Mouse (Mus musculus) CH12.LX (cell line): ENCODE data around the gene Cenph. TPM values are rescaled to one million over a fixed set of nuclear protein-coding genes. Genes with fewer than 3 reads are reported as not detected.
"Not testable (repeated sequence)": the region's sequence is repeated elsewhere in the genome, so short reads cannot be mapped to it uniquely, and the experiment has no call there.

Experiments used
- DNase-seq: peaks from one replicate; pipeline ENCODE4 v3.0.0-alpha.2; 2013; ENCODE audit errors: extremely low read depth
- H3K27ac ChIP-seq: 2 replicates; pipeline ENCODE4 v1.5.1; 2012; ENCODE audit warnings: low read depth, mild to moderate bottlenecking, control low read depth, moderate library complexity; ENCODE audit not compliant: insufficient read depth
- H3K27me3 ChIP-seq: replicated peaks from 2 replicates; pipeline ENCODE3; 2012; ENCODE audit warnings: inconsistent platforms
- H3K36me3 ChIP-seq, 2 experiments: replicated peaks in 1 of 2; 2 replicates each; pipeline versions ENCODE3 to v1.6.1; 2012; ENCODE audit warnings: inconsistent platforms in 1 of 2, low read length in 1 of 2, mild to moderate bottlenecking in 1 of 2, mixed read lengths in 1 of 2, moderate library complexity in 1 of 2; ENCODE audit not compliant: control insufficient read depth in 1 of 2, insufficient read depth in 1 of 2
- H3K4me1 ChIP-seq, 2 experiments: 2 replicates each; pipeline ENCODE4 v1.6.1; 2012; ENCODE audit warnings: inconsistent platforms in 1 of 2, moderate library complexity in 1 of 2; ENCODE audit not compliant: insufficient read depth in 2 of 2, control insufficient read depth in 1 of 2
- H3K4me2 ChIP-seq: 2 replicates; pipeline ENCODE4 v1.6.1; 2012; ENCODE audit warnings: low read depth, mild to moderate bottlenecking, control low read depth; ENCODE audit not compliant: poor library complexity, insufficient read depth, severe bottlenecking
- H3K4me3 ChIP-seq, 3 experiments: fragments of 150-350 bp in 1 of 3; sonication (generic) in 1 of 3; replicated peaks in 1 of 3; 2 replicates each; pipeline versions ENCODE3 to v1.5.1; 2011 to 2012; ENCODE audit warnings: low read depth in 2 of 3, low read length in 2 of 3, mild to moderate bottlenecking in 2 of 3, moderate library complexity in 2 of 3, control low read depth in 1 of 3, improper control_type of control experiment in 1 of 3, inconsistent platforms in 1 of 3, mixed read lengths in 1 of 3; ENCODE audit not compliant: poor library complexity in 1 of 3
- H3K79me2 ChIP-seq: replicated peaks from 2 replicates; pipeline ENCODE4 v1.6.1; 2012; ENCODE audit warnings: mild to moderate bottlenecking, moderate library complexity; ENCODE audit not compliant: control insufficient read depth, poor library complexity, insufficient read depth, severe bottlenecking; ENCODE audit errors: extremely low read depth
- H3K9ac ChIP-seq: 2 replicates; pipeline ENCODE4 v1.6.1; 2012; ENCODE audit warnings: low read depth, mild to moderate bottlenecking, control low read depth, moderate library complexity; ENCODE audit not compliant: insufficient read depth
- H3K9me3 ChIP-seq: replicated peaks from 2 replicates; pipeline ENCODE3; 2012; ENCODE audit warnings: low read length, inconsistent platforms, mixed read lengths
- CHD1 ChIP-seq: IDR thresholded peaks from 2 replicates; pipeline ENCODE4 v1.6.1; 2012; ENCODE audit warnings: low read depth, low read length, improper control_type of control experiment, inconsistent platforms
- CHD2 ChIP-seq: IDR thresholded peaks from 2 replicates; pipeline ENCODE4 v1.6.1; 2011; ENCODE audit warnings: low read length, improper control_type of control experiment
- CTCF ChIP-seq, 2 experiments: IDR thresholded peaks in 1 of 2; conservative IDR thresholded peaks in 1 of 2; 2 replicates each; pipeline ENCODE4 v1.5.1; 2011 to 2012; ENCODE audit warnings: low read depth in 2 of 2, low read length in 2 of 2, improper control_type of control experiment in 1 of 2, inconsistent platforms in 1 of 2, mild to moderate bottlenecking in 1 of 2, moderate library complexity in 1 of 2
- E2F4 ChIP-seq: IDR thresholded peaks from 2 replicates; pipeline ENCODE4 v1.6.1; 2011; ENCODE audit warnings: low read depth, low read length, improper control_type of control experiment; ENCODE audit not compliant: insufficient replicate concordance
- ELF1 ChIP-seq: IDR thresholded peaks from 2 replicates; pipeline ENCODE4 v1.6.1; 2014; ENCODE audit warnings: low read depth, mild to moderate bottlenecking, inconsistent platforms, low read length, improper control_type of control experiment
- EP300 ChIP-seq: IDR thresholded peaks from 2 replicates; pipeline ENCODE4 v1.6.1; 2011; ENCODE audit warnings: low read length, improper control_type of control experiment
- GABPA ChIP-seq: IDR thresholded peaks from 2 replicates; pipeline ENCODE4 v1.6.1; 2012; ENCODE audit warnings: low read depth, low read length, improper control_type of control experiment, inconsistent platforms; ENCODE audit not compliant: insufficient replicate concordance
- HCFC1 ChIP-seq: IDR thresholded peaks from 2 replicates; pipeline ENCODE4 v1.6.1; 2012; ENCODE audit warnings: low read depth, mild to moderate bottlenecking, inconsistent platforms, low read length, improper control_type of control experiment
- IRF4 ChIP-seq: IDR thresholded peaks from 2 replicates; pipeline ENCODE4 v1.6.1; 2014; ENCODE audit warnings: low read depth, mild to moderate bottlenecking, inconsistent platforms, low read length, improper control_type of control experiment
- JUN ChIP-seq: IDR thresholded peaks from 2 replicates; pipeline ENCODE4 v1.6.1; 2011; ENCODE audit warnings: low read depth, mild to moderate bottlenecking, low read length, improper control_type of control experiment, moderate library complexity; ENCODE audit not compliant: insufficient read depth
- JUND ChIP-seq: conservative IDR thresholded peaks from 2 replicates; pipeline ENCODE4 v1.6.1; 2011; ENCODE audit warnings: low read depth, low read length, improper control_type of control experiment
- KAT2A ChIP-seq: IDR thresholded peaks from 2 replicates; pipeline ENCODE4 v1.6.1; 2012; ENCODE audit warnings: low read length, improper control_type of control experiment, inconsistent platforms; ENCODE audit not compliant: insufficient replicate concordance
- MAFK ChIP-seq: IDR thresholded peaks from 2 replicates; pipeline ENCODE4 v1.6.1; 2011; ENCODE audit warnings: low read length, improper control_type of control experiment; ENCODE audit not compliant: insufficient replicate concordance
- MAX ChIP-seq: IDR thresholded peaks from 2 replicates; pipeline ENCODE4 v1.6.1; 2011; ENCODE audit warnings: low read length, improper control_type of control experiment
- MEF2A ChIP-seq: IDR thresholded peaks from 2 replicates; pipeline ENCODE4 v1.6.1; 2014; ENCODE audit warnings: low read depth, mild to moderate bottlenecking, inconsistent platforms, low read length, improper control_type of control experiment, borderline replicate concordance
- MXI1 ChIP-seq: IDR thresholded peaks from 2 replicates; pipeline ENCODE4 v1.6.1; 2011; ENCODE audit warnings: mild to moderate bottlenecking, low read depth, low read length, improper control_type of control experiment
- MYC ChIP-seq: IDR thresholded peaks from 2 replicates; pipeline ENCODE4 v1.6.1; 2011; ENCODE audit warnings: low read depth, mild to moderate bottlenecking, improper control_type of control experiment, low read length
- POLR2A ChIP-seq: IDR thresholded peaks from 2 replicates; pipeline ENCODE4 v1.6.1; 2011; ENCODE audit warnings: low read depth, mild to moderate bottlenecking, improper control_type of control experiment, low read length
- RCOR1 ChIP-seq: conservative IDR thresholded peaks from 2 replicates; pipeline ENCODE4 v1.6.1; 2012; ENCODE audit warnings: low read depth, mild to moderate bottlenecking, inconsistent platforms, low read length, improper control_type of control experiment
- SIN3A ChIP-seq: IDR thresholded peaks from 2 replicates; pipeline ENCODE4 v1.6.1; 2012; ENCODE audit warnings: low read length, improper control_type of control experiment, inconsistent platforms
- TBP ChIP-seq: conservative IDR thresholded peaks from 2 replicates; pipeline ENCODE4 v1.6.1; 2011; ENCODE audit warnings: low read depth, low read length, improper control_type of control experiment
- USF1 ChIP-seq: IDR thresholded peaks from 2 replicates; pipeline ENCODE4 v1.6.1; 2014; ENCODE audit warnings: low read depth, mild to moderate bottlenecking, inconsistent platforms, low read length, improper control_type of control experiment
- ZMIZ1 ChIP-seq: IDR thresholded peaks from 2 replicates; pipeline ENCODE4 v1.6.1; 2012; ENCODE audit warnings: low read depth, mild to moderate bottlenecking, inconsistent platforms, low read length, improper control_type of control experiment
- ZNF384 ChIP-seq: IDR thresholded peaks from 2 replicates; pipeline ENCODE4 v1.6.1; 2012; ENCODE audit warnings: low read depth, low read length, improper control_type of control experiment, inconsistent platforms
- dilution Hi-C: fragments of 300-500 bp; cut with MboI; formaldehyde crosslinking; loops from 2 replicates; pipeline ENCODE4 v1.14.3; 2020; ENCODE audit warnings: low sequenced_read_pairs; ENCODE audit not compliant: extremely low pct_unique_long_range_greater_than_20kb, extremely low pct_ligation_motif_present
- in situ Hi-C: fragments of 300-500 bp; cut with MboI; formaldehyde crosslinking; loops from 3 replicates; pipeline ENCODE4 v1.14.3; 2019; ENCODE audit warnings: low sequenced_read_pairs, low pct_ligation_motif_present, low pct_unique_long_range_greater_than_20kb, mixed read lengths
- polyA plus RNA-seq: library from polyadenylated mRNA; unstranded; fragments of >175 nt; gene quantifications from 2 replicates; pipeline ENCODE4 v1.2.1, GENCODE M21; 2012; ENCODE audit warnings: low read depth; ENCODE audit not compliant: insufficient read length
- total RNA-seq, 2 experiments: library from RNA; depleted of rRNA; stranded (reverse); fragments of 300-350 nt in 1 of 2; fragments of >200 nt in 1 of 2; gene quantifications; 2 replicates each; pipeline ENCODE4 v1.2.3; 2012 to 2014

Cenph gene
- total and polyA plus RNA-seq, 3 experiments: 23.7 to 49.3 (median 49.1) TPM

DNA sequence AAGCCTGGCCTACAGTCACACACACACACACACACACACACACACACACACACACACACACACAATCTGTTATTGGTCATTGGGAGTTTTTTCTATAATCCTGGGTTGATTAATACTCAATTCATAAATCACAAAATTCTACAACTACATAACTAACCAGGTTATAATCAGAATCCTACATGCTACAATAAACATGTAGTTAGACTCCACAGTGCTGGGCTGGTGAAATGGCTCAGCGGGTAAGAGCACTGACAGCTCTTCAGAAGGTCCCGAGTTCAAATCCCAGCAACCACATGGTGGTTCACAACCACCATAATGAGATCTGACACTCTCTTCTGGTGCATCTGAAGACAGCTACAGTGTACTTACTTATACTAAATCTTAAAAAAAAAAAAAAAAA lies 42.9 kb downstream of the Cenph start:
- H3K79me2 ChIP-seq: peaks cover 26% of the 10 kb centered on the region
- no peak overlapping the region for H3K27ac ChIP-seq
- dilution Hi-C loops: no loop called here
- TF ChIP-seq ZNF384 (0 out of 2 replicates have a peak, but pooled peaks have one; percentile 40), TBP (peak; percentile 87), USF1 (no peak)
- TF ChIP-seq, all 38 proteins: peak for 2
- in situ Hi-C loops: no loop called here
- no peaks in the 10 kb centered on the region for H3K27me3 ChIP-seq
- H3K4me1 ChIP-seq: peaks cover 0 to 14% of the 10 kb centered on the region in 2 experiments; a peak in 2 of 4 replicates
- H3K9me3 ChIP-seq: no peaks in the 10 kb centered on the region
- H3K4me3 ChIP-seq: no peak overlapping the region
- H3K9ac ChIP-seq: no peak overlapping the region
- no peak for DNase-seq
- H3K36me3 ChIP-seq: peaks cover 9 to 27% of the 10 kb centered on the region in 2 experiments
- no peak overlapping the region for H3K4me2 ChIP-seq

DNA sequence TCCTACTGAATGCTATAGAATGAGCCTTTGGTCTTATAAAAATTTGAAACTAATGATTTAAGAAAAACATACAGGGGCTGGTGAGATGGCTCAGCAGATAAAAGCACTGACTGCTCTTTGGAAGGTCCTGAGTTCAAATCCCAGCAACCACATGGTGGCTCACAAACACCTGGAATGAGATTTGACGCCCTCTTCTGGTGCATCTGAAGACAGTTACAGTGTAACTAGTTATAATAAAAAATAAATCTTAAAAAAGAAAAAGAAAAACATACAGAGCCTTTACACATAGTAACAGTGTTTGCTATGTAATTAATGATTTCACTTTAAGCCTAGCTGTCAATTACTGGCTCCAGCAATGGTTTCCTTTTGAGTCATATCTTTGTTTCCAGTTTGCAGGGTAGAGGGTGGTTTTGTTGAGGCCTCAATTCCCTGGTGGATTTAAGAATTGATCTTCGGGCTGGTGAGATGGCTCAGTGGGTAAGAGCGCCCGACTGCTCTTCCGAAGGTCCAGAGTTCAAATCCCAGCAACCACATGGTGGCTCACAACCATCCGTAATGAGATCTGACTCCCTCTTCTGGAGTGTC lies 44.1 kb downstream of the Cenph start:
- in situ Hi-C loops, dilution Hi-C loops, H3K27me3 ChIP-seq, H3K27ac ChIP-seq, H3K9me3 ChIP-seq, H3K4me3 ChIP-seq: not testable (repeated sequence)
- H3K36me3 ChIP-seq: peaks cover 10 to 29% of the 10 kb centered on the region in 2 experiments
- TF ChIP-seq CTCF (conservative IDR thresholded peaks at IDR 0.05 in 1 of 2, IDR thresholded peaks at IDR 0.05 in 1 of 2; ENCODE audit: low read depth in 2 of 2, low read length in 2 of 2): peak in 1 of 2 experiments; percentile 30; a peak in 1 of 4 replicates
- peak; percentile 81 for TF ChIP-seq IRF4
- peak; percentile 75 for TF ChIP-seq MYC
- peak; percentile 47; the same call in 1 of the 2 replicates for TF ChIP-seq MXI1
- peak; percentile 58; the same call in 1 of the 2 replicates for TF ChIP-seq SIN3A
- peak; percentile 23; the same call in 1 of the 2 replicates for TF ChIP-seq ZNF384
- TF ChIP-seq TBP: peak; percentile 96
- TF ChIP-seq JUND: peak; percentile 89
- peak; percentile 59; the same call in 1 of the 2 replicates for TF ChIP-seq EP300
- TF ChIP-seq JUN: peak; percentile 45
- H3K9ac ChIP-seq: peak overlapping the region; percentile 23; the same call in 1 of the 2 replicates
- peaks cover 34% of the 10 kb centered on the region for H3K79me2 ChIP-seq
- H3K4me2 ChIP-seq: peak overlapping the region; percentile 69; the same call in 1 of the 2 replicates
- H3K4me1 ChIP-seq: peaks cover 0 to 14% of the 10 kb centered on the region in 2 experiments; a peak in 2 of 4 replicates
- DNase-seq: peak; percentile 77

DNA sequence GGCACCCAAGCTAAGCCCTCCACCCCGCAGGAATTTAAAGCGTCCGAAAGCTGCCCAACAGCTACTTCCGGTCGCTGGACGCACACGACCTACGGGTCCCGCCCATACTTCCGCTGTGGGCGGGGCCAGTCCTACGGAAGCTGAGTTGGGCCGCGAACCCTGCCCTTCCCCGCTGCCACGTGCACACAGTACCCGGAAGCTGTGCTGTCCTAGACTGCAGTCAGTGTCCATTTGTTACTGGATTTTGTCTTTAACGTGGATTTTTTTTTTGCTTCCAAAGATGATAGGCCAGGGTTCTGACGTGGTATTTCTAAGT lies 44.9 kb downstream of the Cenph start, which contains the start of gene Cdk7:
Gene Cdk7 (minus strand): TSS at position 79 of the 316 bp plus-strand sequence.
- Histone ChIP-seq H3K4me1 (peaks cover 0 to 14% of the 10 kb centered on the region in 2 experiments; a peak in 2 of 4 replicates), H3K27me3 (no peaks in the 10 kb centered on the region), H3K9me3 (no peaks in the 10 kb centered on the region), H3K9ac (peak within 1 kb of the TSS; percentile 95), H3K4me2 (peak within 1 kb of the TSS; percentile 93), H3K79me2 (peaks cover 36% of the 10 kb centered on the region), H3K27ac (peak within 1 kb of the TSS; percentile 31; the same call in 1 of the 2 replicates), H3K36me3 (peaks cover 10 to 29% of the 10 kb centered on the region in 2 experiments), H3K4me3 (peak within 1 kb of the TSS; percentile 81 to 100 (median 82))
- dilution Hi-C loops (no loop called here), in situ Hi-C loops (no loop called here)
- peak; percentile 95 for DNase-seq
- peak; percentile 100 for TF ChIP-seq MAX
- TF ChIP-seq HCFC1: peak; percentile 93
- TF ChIP-seq POLR2A: peak; percentile 88
- peak; percentile 87; the same call in 1 of the 2 replicates for TF ChIP-seq KAT2A
- TF ChIP-seq MAFK: no peak
- peak; percentile 64; the same call in 1 of the 2 replicates for TF ChIP-seq TBP
- peak; percentile 47 for TF ChIP-seq CHD2
- TF ChIP-seq E2F4: no peak
- TF ChIP-seq CHD1: no peak
- peak; percentile 58 for TF ChIP-seq ZMIZ1
- peak; percentile 100 for TF ChIP-seq ELF1
- peak; percentile 82 for TF ChIP-seq USF1
- TF ChIP-seq RCOR1: peak; percentile 82; the same call in 1 of the 2 replicates
- peak; percentile 70; the same call in 1 of the 2 replicates for TF ChIP-seq IRF4
- TF ChIP-seq MEF2A: peak; percentile 74; the same call in 1 of the 2 replicates
- peak; percentile 32; the same call in 1 of the 2 replicates for TF ChIP-seq GABPA
